Mouse (Mus musculus) myocyte (in vitro differentiated cells): ENCODE measurements around the gene Slc39a5. TPM values are rescaled to one million over a fixed set of nuclear protein-coding genes. Genes with fewer than 3 reads are reported as not detected.

Source experiments
- H3K27me3 ChIP-seq: one replicate; pipeline ENCODE4 v1.6.1; 2011; ENCODE audit not compliant: control insufficient read depth, insufficient read depth, insufficient read length
- H3K36me3 ChIP-seq: one replicate; pipeline ENCODE4 v1.6.1; 2011; ENCODE audit not compliant: control insufficient read depth, insufficient read depth
- H3K4me2 ChIP-seq: one replicate; pipeline ENCODE4 v1.6.1; 2011; ENCODE audit warnings: low read depth, control low read depth
- H3K4me3 ChIP-seq: one replicate; pipeline ENCODE4 v1.5.1; 2011; ENCODE audit warnings: mild to moderate bottlenecking, control low read depth, moderate library complexity
- H3K79me2 ChIP-seq: one replicate; pipeline ENCODE4 v1.6.1; 2011; ENCODE audit not compliant: control insufficient read depth, insufficient read depth
- H3ac ChIP-seq: one replicate; pipeline ENCODE4 v1.6.1; 2011; ENCODE audit not compliant: control insufficient read depth, insufficient read length
- CEBPB ChIP-seq: IDR thresholded peaks from 2 replicates; pipeline ENCODE4 v1.6.1; 2011; ENCODE audit warnings: mild to moderate bottlenecking, moderate library complexity; ENCODE audit not compliant: poor library complexity, insufficient read depth, severe bottlenecking
- E2F4 ChIP-seq: IDR thresholded peaks from one replicate; pipeline ENCODE4 v1.6.1; 2011; ENCODE audit warnings: mild to moderate bottlenecking, control low read depth, moderate library complexity; ENCODE audit not compliant: insufficient read depth
- MAX ChIP-seq: IDR thresholded peaks from one replicate; pipeline ENCODE4 v1.6.1; 2011; ENCODE audit warnings: low read depth, mild to moderate bottlenecking, control low read depth
- MYOD1 ChIP-seq, 3 experiments: IDR thresholded peaks; one replicate each; pipeline ENCODE4 v1.6.1; 2011; ENCODE audit warnings: control low read depth in 2 of 3, low read depth in 2 of 3, mild to moderate bottlenecking in 2 of 3, moderate library complexity in 1 of 3; ENCODE audit not compliant: insufficient read length in 2 of 3, control insufficient read depth in 1 of 3
- MYOG ChIP-seq, 3 experiments: IDR thresholded peaks; one replicate each; pipeline ENCODE4 v1.6.1; 2011; ENCODE audit warnings: control low read depth in 2 of 3, low read depth in 2 of 3, mild to moderate bottlenecking in 2 of 3; ENCODE audit not compliant: insufficient read length in 2 of 3, control insufficient read depth in 1 of 3, insufficient read depth in 1 of 3
- POLR2A ChIP-seq: IDR thresholded peaks from one replicate; pipeline ENCODE4 v1.6.1; 2011; ENCODE audit warnings: low read depth, mild to moderate bottlenecking, control low read depth, moderate library complexity; ENCODE audit not compliant: insufficient read length
- POLR2AphosphoS2 ChIP-seq: IDR thresholded peaks from one replicate; pipeline ENCODE4 v1.6.1; 2011; ENCODE audit warnings: low read depth, control low read depth; ENCODE audit not compliant: insufficient read length
- REST ChIP-seq: IDR thresholded peaks from one replicate; pipeline ENCODE4 v1.6.1; 2011; ENCODE audit warnings: mild to moderate bottlenecking, control low read depth, moderate library complexity; ENCODE audit not compliant: insufficient read depth, insufficient read length
- SRF ChIP-seq: IDR thresholded peaks from one replicate; pipeline ENCODE4 v1.6.1; 2011; ENCODE audit warnings: low read depth; ENCODE audit not compliant: control insufficient read depth, insufficient read length
- TCF12 ChIP-seq: IDR thresholded peaks from one replicate; pipeline ENCODE4 v1.6.1; 2011; ENCODE audit warnings: mild to moderate bottlenecking, control low read depth; ENCODE audit not compliant: poor library complexity, insufficient read depth, severe bottlenecking
- TCF3 ChIP-seq: IDR thresholded peaks from one replicate; pipeline ENCODE4 v1.6.1; 2011; ENCODE audit warnings: low read depth, control low read depth; ENCODE audit not compliant: insufficient read length
- USF1 ChIP-seq: IDR thresholded peaks from one replicate; pipeline ENCODE4 v1.6.1; 2011; ENCODE audit warnings: low read depth, mild to moderate bottlenecking, control low read depth, moderate library complexity
- polyA plus RNA-seq: library from polyadenylated mRNA; unstranded; fragments of >200 nt; fragmentation: generic; extraction: Trizol; gene quantifications from one replicate; pipeline ENCODE4 v1.2.1, GENCODE M21; 2012; ENCODE audit warnings: missing spikeins

Gene Slc39a5
- polyA plus RNA-seq, 1 experiment, result not detected

DNA sequence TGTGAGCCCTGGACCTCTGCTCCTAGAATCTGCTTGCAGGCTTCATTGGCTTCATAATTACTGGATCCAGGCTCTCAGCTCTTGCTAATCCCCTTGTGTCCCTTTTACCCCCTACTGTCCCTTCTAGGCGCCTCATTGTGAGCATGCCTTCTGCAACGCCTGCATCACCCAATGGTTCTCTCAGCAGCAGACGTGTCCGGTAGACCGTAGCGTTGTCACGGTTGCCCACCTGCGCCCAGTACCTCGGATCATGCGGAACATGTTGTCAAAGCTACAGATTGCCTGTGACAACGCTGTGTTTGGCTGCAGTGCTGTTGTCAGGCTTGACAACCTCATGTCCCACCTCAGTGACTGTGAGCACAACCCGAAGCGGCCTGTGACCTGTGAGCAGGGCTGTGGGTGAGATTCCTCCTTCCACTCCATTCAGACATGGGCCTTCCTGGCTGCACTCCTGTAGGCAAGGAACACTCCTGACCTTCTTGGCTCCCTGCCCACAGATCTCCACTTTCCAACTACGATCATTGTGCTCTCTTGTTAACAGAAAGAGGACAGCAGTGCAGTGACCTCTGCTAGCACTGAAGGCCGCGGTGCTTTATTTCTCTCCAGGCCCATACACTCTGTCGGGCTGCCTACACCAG, 34.3 kb upstream of the Slc39a5 start:
- TF ChIP-seq USF1 (no peak), MYOG (IDR thresholded peaks at IDR 0.05; ENCODE audit: control insufficient read depth in 1 of 3, insufficient read depth in 1 of 3, insufficient read length in 2 of 3, low read depth in 2 of 3) (no peak), POLR2A (no peak), POLR2AphosphoS2 (no peak), TCF3 (no peak), TCF12 (no peak), CEBPB (no peak), REST (no peak), MAX (no peak), SRF (no peak), MYOD1 (IDR thresholded peaks at IDR 0.05; ENCODE audit: control insufficient read depth in 1 of 3, insufficient read length in 2 of 3, low read depth in 2 of 3) (no peak), E2F4 (no peak)
- H3ac ChIP-seq, result no peak overlapping the region
- H3K4me3 ChIP-seq, result no peak overlapping the region
- H3K27me3 ChIP-seq, result no peaks in the 10 kb centered on the region
- H3K36me3 ChIP-seq, result peaks cover 32% of the 10 kb centered on the region
- H3K4me2 ChIP-seq, result no peak overlapping the region
- H3K79me2 ChIP-seq, result no peaks in the 10 kb centered on the region

DNA sequence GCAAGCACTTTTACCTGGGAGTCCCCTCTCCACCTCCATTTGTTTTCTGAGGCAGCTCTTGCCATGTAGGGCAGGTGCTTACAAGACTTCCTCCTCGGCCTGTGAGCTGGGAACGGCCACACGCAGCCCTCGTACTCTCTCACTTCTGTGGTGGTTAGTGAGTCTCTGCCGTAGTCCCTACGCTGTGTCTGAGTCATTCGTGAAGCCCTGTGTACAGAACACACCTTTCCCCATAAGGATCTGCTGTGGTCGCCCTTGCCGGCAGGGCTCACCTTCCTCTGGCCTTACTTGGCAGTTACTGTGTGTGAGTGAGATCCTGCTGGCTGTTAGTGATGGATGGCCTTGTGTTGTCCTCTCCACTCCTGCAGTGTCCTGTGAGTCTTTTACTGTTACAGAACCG, 33.7 kb upstream of the Slc39a5 start:
- TF ChIP-seq USF1 (no peak), TCF12 (no peak), POLR2AphosphoS2 (no peak), MYOD1 (IDR thresholded peaks at IDR 0.05; ENCODE audit: control insufficient read depth in 1 of 3, insufficient read length in 2 of 3, low read depth in 2 of 3) (no peak), E2F4 (no peak), TCF3 (no peak), MAX (no peak), SRF (no peak), REST (no peak), CEBPB (no peak), POLR2A (no peak), MYOG (IDR thresholded peaks at IDR 0.05; ENCODE audit: control insufficient read depth in 1 of 3, insufficient read depth in 1 of 3, insufficient read length in 2 of 3, low read depth in 2 of 3) (no peak)
- H3K36me3 ChIP-seq, result peaks cover 30% of the 10 kb centered on the region
- no peak overlapping the region for H3K4me3 ChIP-seq
- no peak overlapping the region for H3K4me2 ChIP-seq
- no peaks in the 10 kb centered on the region for H3K27me3 ChIP-seq
- H3K79me2 ChIP-seq, result no peaks in the 10 kb centered on the region
- H3ac ChIP-seq, result no peak overlapping the region

GRCm38 (mm10) chr10:128433417-128433816, 32.4 kb upstream of the Slc39a5 start:
- Histone ChIP-seq H3K36me3 (peaks cover 27% of the 10 kb centered on the region), H3K27me3 (no peaks in the 10 kb centered on the region), H3K4me2 (no peak overlapping the region), H3ac (no peak overlapping the region), H3K4me3 (no peak overlapping the region), H3K79me2 (no peaks in the 10 kb centered on the region)
- TF ChIP-seq MYOD1 (IDR thresholded peaks at IDR 0.05; ENCODE audit: control insufficient read depth in 1 of 3, insufficient read length in 2 of 3, low read depth in 2 of 3), result no peak
- no peak for TF ChIP-seq POLR2AphosphoS2
- no peak for TF ChIP-seq CEBPB
- TF ChIP-seq MAX, result no peak
- no peak for TF ChIP-seq REST
- TF ChIP-seq POLR2A, result no peak
- no peak for TF ChIP-seq SRF

DNA sequence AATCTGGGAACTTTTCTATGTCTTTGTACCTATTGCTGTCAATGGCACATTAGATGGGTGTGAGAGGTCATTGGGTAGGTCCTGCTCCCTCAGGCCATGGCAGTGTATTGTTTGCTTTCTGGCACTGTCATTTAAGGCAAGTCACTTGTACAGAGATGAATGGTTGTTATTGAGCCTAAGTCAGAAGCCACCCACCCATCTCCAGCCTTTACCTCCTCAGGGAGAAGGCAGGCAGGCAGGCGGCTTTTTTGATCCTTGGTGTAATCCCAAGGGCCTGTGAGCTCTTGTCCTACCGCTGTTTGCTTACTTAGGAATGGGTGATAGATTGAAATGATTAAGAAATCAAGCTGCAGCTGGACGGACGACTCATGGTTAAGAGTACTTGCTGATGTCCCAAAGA, 28.4 kb upstream of the Slc39a5 start:
- Histone ChIP-seq H3K79me2 (peaks cover 4% of the 10 kb centered on the region), H3K4me3 (no peak overlapping the region), H3K27me3 (no peaks in the 10 kb centered on the region), H3K36me3 (peaks cover 19% of the 10 kb centered on the region), H3ac (no peak overlapping the region), H3K4me2 (no peak overlapping the region)
- TF ChIP-seq USF1, result no peak
- TF ChIP-seq POLR2A, result no peak
- no peak for TF ChIP-seq TCF12
- TF ChIP-seq MAX, result no peak
- no peak for TF ChIP-seq TCF3
- TF ChIP-seq E2F4, result no peak
- no peak for TF ChIP-seq SRF
- no peak for TF ChIP-seq MYOG (IDR thresholded peaks at IDR 0.05; ENCODE audit: control insufficient read depth in 1 of 3, insufficient read depth in 1 of 3, insufficient read length in 2 of 3, low read depth in 2 of 3)

DNA sequence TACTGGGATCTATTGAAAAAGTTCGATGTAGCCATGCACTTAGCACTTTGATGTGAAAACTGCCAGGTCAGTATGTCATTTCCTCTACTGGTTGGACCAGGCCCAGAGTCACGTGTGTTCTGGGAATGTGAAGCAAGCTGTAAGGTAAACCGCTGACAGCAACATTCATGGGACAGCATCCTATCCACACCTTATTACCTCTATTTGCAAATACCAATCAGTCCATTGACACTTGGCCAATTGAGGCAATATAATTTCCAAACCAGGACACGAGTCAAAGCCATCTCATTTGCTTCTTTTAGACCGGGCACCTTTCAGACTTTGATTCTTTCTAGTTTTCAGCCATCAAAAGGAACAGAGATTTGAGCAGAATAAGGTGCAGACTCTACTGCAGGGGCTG, 28.0 kb upstream of the Slc39a5 start:
- Histone ChIP-seq H3K27me3 (no peaks in the 10 kb centered on the region), H3K36me3 (peaks cover 19% of the 10 kb centered on the region), H3ac (no peak overlapping the region), H3K4me2 (no peak overlapping the region), H3K4me3 (no peak overlapping the region), H3K79me2 (peaks cover 4% of the 10 kb centered on the region)
- TF ChIP-seq CEBPB, result no peak
- TF ChIP-seq MYOD1 (IDR thresholded peaks at IDR 0.05; ENCODE audit: control insufficient read depth in 1 of 3, insufficient read length in 2 of 3, low read depth in 2 of 3), result no peak
- no peak for TF ChIP-seq E2F4
- no peak for TF ChIP-seq USF1
- no peak for TF ChIP-seq SRF
- TF ChIP-seq POLR2AphosphoS2, result no peak
- no peak for TF ChIP-seq TCF12
- no peak for TF ChIP-seq REST
- no peak for TF ChIP-seq TCF3
- no peak for TF ChIP-seq MAX
- TF ChIP-seq POLR2A, result no peak
- no peak for TF ChIP-seq MYOG (IDR thresholded peaks at IDR 0.05; ENCODE audit: control insufficient read depth in 1 of 3, insufficient read depth in 1 of 3, insufficient read length in 2 of 3, low read depth in 2 of 3)
